Mouse (Mus musculus) limb, embryonic 14.5 days (tissue): ENCODE data around the gene Hsd17b7. TPM values are rescaled to one million over a fixed set of nuclear protein-coding genes. Genes with fewer than 3 reads are reported as not detected.

Experiments
- ATAC-seq: fragments of 200-750 bp; cut with Nextera tagmentation; 2 replicates; pipeline ENCODE4 v1.8.0; 2017; ENCODE audit warnings: low read depth, moderate number of reproducible peaks, moderate TSS enrichment; ENCODE audit not compliant: low FRiP score
- DNase-seq: peaks from one replicate; pipeline ENCODE4 v3.0.0-alpha.2; 2015; ENCODE audit warnings: low spot score
- H3K27ac ChIP-seq: fragments of 300-500 bp; sonication (generic); replicated peaks from 2 replicates; pipeline ENCODE4 v1.5.1; 2014; ENCODE audit warnings: low read depth, mild to moderate bottlenecking, low read length, moderate library complexity, mixed read lengths
- H3K27me3 ChIP-seq: fragments of 300-500 bp; sonication (generic); 2 replicates; pipeline ENCODE4 v1.6.1; 2014; ENCODE audit warnings: low read length, mixed read lengths; ENCODE audit not compliant: control insufficient read depth, insufficient read depth
- H3K36me3 ChIP-seq: fragments of 300-500 bp; sonication (generic); 2 replicates; pipeline ENCODE4 v1.6.1; 2014; ENCODE audit warnings: mild to moderate bottlenecking, low read length, moderate library complexity, mixed read lengths; ENCODE audit not compliant: control insufficient read depth, insufficient read depth
- H3K4me1 ChIP-seq: fragments of 300-500 bp; sonication (generic); 2 replicates; pipeline ENCODE4 v1.6.1; 2014; ENCODE audit warnings: antibody characterized with exemption, low read length, mixed read lengths; ENCODE audit not compliant: control insufficient read depth, insufficient read depth
- H3K4me2 ChIP-seq: fragments of 300-500 bp; sonication (generic); replicated peaks from 2 replicates; pipeline ENCODE4 v1.6.1; 2014; ENCODE audit warnings: low read depth, mild to moderate bottlenecking, low read length, moderate library complexity; ENCODE audit not compliant: severe bottlenecking
- H3K4me3 ChIP-seq: fragments of 300-500 bp; sonication (generic); replicated peaks from 2 replicates; pipeline ENCODE4 v1.5.1; 2014; ENCODE audit warnings: low read length
- H3K9ac ChIP-seq: fragments of 300-500 bp; sonication (generic); 2 replicates; pipeline ENCODE4 v1.6.1; 2014; ENCODE audit warnings: mild to moderate bottlenecking, low read depth, low read length, moderate library complexity; ENCODE audit not compliant: severe bottlenecking
- H3K9me3 ChIP-seq: fragments of 300-500 bp; sonication (generic); 2 replicates; pipeline ENCODE4 v1.6.1; 2016; ENCODE audit warnings: low read length; ENCODE audit not compliant: control insufficient read depth
- POLR2A ChIP-seq: fragments of 200-500 bp; IDR thresholded peaks from 2 replicates; pipeline ENCODE4 v1.8.0; 2012; ENCODE audit warnings: inconsistent platforms, mild to moderate bottlenecking, moderate library complexity, borderline replicate concordance; ENCODE audit not compliant: insufficient read depth, insufficient read length; ENCODE audit errors: extremely low read depth
- WGBS: fragments of 180-500 bp; shearing (Covaris S2); extraction: QIAGEN DNeasy Blood & Tissue Kit; methylation state at CpG from one replicate; pipeline ENCODE4 v1.1.7; 2014; 5-methylcytosine and 5-hydroxymethylcytosine counted together
- polyA plus RNA-seq, 2 experiments: library from polyadenylated mRNA; depleted of rRNA in 1 of 2; stranded (reverse) in 1 of 2; unstranded in 1 of 2; fragments of >200 nt; fragmentation: Nextera tagmentation in 1 of 2; extraction: Ambion mirVana in 1 of 2; gene quantifications; 2 replicates each; pipeline versions ENCODE4 v1.2.1 to v1.2.3; 2012 to 2014

Gene Hsd17b7
- polyA plus RNA-seq (2012; rRNA removed) (10.7 and 13.1 TPM in 2 replicates), polyA plus RNA-seq (2014; fragmentation: Nextera tagmentation; extraction: Ambion mirVana) (14.6 and 19.2 TPM in 2 replicates)

DNA sequence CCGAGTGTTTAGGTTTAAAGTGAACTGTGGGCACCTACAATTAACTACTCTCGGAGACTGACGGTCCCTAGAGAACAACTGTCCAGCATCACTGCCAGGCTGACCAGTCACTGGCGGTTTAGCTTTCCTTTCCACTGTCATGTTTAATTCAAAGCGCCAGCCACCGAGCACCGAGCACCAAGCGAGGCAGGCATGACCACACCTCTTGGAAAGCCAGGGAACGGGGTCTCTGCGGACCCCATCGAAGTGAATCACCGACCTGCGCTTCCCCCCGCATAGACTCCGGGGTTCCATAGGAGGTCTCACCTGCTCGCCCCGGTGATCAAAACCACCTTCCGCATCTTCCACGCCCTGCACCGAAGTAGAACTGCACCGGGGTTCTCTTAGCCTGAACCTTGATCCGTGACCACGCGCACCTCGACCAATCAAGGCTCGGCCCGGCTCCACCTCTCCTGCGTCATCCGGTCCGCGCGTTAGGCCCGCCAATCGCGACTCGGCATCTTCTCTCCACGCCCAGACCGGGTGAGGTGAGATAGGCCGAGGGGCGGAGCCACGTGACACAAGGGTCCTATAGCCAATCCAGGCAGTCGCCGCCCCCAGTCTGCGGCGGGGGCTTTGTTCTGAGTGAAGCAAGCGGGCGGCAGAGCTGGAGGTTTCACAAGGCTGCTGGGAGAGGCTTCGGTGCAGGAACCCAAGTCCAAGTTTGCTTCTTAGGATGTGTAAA is at the start of gene Hsd17b7:
TSS of gene Hsd17b7 (minus strand) at position 450 of the 724 bp plus-strand sequence.
- no peaks in the 10 kb centered on the region for H3K9me3 ChIP-seq
- ATAC-seq (peak; percentile 100), DNase-seq (peak; percentile 99)
- peak within 1 kb of the TSS; percentile 82 for H3K4me2 ChIP-seq
- peak within 1 kb of the TSS; percentile 57 for H3K9ac ChIP-seq
- H3K4me1 ChIP-seq, result peaks cover 11% of the 10 kb centered on the region
- H3K36me3 ChIP-seq, result peaks cover 20% of the 10 kb centered on the region
- peak; percentile 98; the same call in 1 of the 2 replicates for TF ChIP-seq POLR2A
- 1% methylated on average over 46 of the region's 48 CpGs for WGBS
- no peaks in the 10 kb centered on the region for H3K27me3 ChIP-seq
- H3K27ac ChIP-seq, result peak within 1 kb of the TSS; percentile 76
- H3K4me3 ChIP-seq, result peak within 1 kb of the TSS; percentile 60

GRCm38 (mm10) chr1:170014784-170015183 is 45.7 kb upstream of the Hsd17b7 start:
- H3K36me3 ChIP-seq, result peaks cover 16% of the 10 kb centered on the region
- DNase-seq (no peak), ATAC-seq (no peak)
- no peaks in the 10 kb centered on the region for H3K4me1 ChIP-seq
- H3K4me2 ChIP-seq, result no peak overlapping the region
- H3K4me3 ChIP-seq, result no peak overlapping the region
- H3K9ac ChIP-seq, result no peak overlapping the region
- H3K27ac ChIP-seq, result no peak overlapping the region
- peaks cover 37% of the 10 kb centered on the region for H3K9me3 ChIP-seq
- WGBS, result 87% methylated on average over 3 of the region's 3 CpGs
- no peak for TF ChIP-seq POLR2A
- H3K27me3 ChIP-seq, result no peaks in the 10 kb centered on the region

- Histone ChIP-seq H3K36me3 (peaks cover 5% of the 10 kb centered on the region), H3K4me3 (no peak overlapping the region), H3K4me1 (no peaks in the 10 kb centered on the region), H3K27me3 (no peaks in the 10 kb centered on the region), H3K9me3 (no peaks in the 10 kb centered on the region; the same call in 1 of the 2 replicates), H3K27ac (no peak overlapping the region), H3K9ac (no peak overlapping the region), H3K4me2 (no peak overlapping the region)
- TF ChIP-seq POLR2A, result no peak
- ATAC-seq (no peak), DNase-seq (no peak)
- WGBS, result 94% methylated on average over 15 of the region's 15 CpGs
These were observed 41.9 kb upstream of the Hsd17b7 start for GRCm38 (mm10) chr1:170010716-170011505.

GRCm38 (mm10) chr1:170009296-170009695 is 40.3 kb upstream of the Hsd17b7 start:
- ATAC-seq, result no peak
- no peak overlapping the region for H3K27ac ChIP-seq
- no peak for TF ChIP-seq POLR2A

DNA sequence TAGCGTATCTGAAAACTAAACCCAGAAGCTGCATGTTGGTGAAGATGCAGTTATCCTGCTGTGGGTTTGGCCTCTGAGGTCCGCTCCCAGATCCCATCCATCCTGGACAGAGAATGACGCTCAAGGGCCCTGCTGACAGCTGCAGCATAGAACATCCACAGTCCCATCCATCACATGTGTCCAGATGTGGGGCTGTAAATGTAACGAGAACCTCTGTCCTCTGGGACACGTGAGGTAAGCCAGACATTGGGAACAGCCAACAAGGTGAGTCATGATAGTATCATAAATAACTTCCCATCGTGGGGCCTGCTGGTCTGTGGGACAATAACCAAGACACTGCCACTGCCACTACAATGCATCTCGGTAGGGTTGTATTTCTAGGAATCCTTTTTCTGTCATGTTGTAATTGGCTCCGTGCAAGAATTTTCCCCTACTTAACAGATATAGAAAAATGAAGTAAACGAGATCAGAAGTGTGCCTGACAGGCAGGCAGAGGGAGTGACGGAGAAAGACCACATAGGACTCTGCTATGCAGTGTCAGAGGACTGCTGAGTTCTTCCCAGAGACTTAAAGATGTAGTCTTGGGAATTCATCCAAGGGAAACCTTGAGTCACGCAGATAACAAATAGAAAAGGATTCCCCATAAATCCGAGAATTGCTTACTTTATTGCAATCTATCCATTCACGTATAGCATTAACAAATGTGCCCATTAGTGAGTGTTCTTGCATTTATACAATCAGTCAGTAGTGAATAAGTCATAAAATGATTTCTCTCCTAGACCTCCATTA is 39.6 kb upstream of the Hsd17b7 start:
- H3K27ac ChIP-seq, result no peak overlapping the region
- no peak overlapping the region for H3K4me2 ChIP-seq
- ATAC-seq (peak; percentile 47; the same call in 1 of the 2 replicates), DNase-seq (no peak)
- H3K9me3 ChIP-seq, result no peaks in the 10 kb centered on the region
- H3K27me3 ChIP-seq, result no peaks in the 10 kb centered on the region
- H3K4me1 ChIP-seq, result no peaks in the 10 kb centered on the region
- no peak overlapping the region for H3K9ac ChIP-seq
- 66% methylated on average over 13 of the region's 13 CpGs for WGBS
- no peak for TF ChIP-seq POLR2A
- H3K4me3 ChIP-seq, result no peak overlapping the region
- H3K36me3 ChIP-seq, result peaks cover 24% of the 10 kb centered on the region

More at GRCm38 (mm10) chr1:170009296-170009695, 40.3 kb upstream of the Hsd17b7 start:
- H3K4me3 ChIP-seq, result no peak overlapping the region
- peaks cover 19% of the 10 kb centered on the region for H3K36me3 ChIP-seq
- H3K9ac ChIP-seq, result no peak overlapping the region
- WGBS, result 88% methylated on average over 1 of the region's 1 CpGs
- H3K27me3 ChIP-seq, result no peaks in the 10 kb centered on the region
- no peaks in the 10 kb centered on the region for H3K9me3 ChIP-seq
- H3K4me1 ChIP-seq, result no peaks in the 10 kb centered on the region
- no peak for DNase-seq
- H3K4me2 ChIP-seq, result no peak overlapping the region
